Comparison of ENCODE assay signal across 31 mouse cellular contexts in genomic region chr16:21415128-21415527, GRCm38 (mm10).
"Had no signal": no experiment of that assay in that cellular context is flagged by ENCODE, and none has a peak within 500 bp of the region (broad histone marks: within the 10 kb centered on the region; RNA-seq: fewer than 3 reads in every experiment).

No protein-coding gene starts in this region.

- H3K4me1 ChIP-seq: limb, embryonic 12.5 days; limb, embryonic 13.5 days; limb, embryonic 15.5 days; lung, embryonic 15.5 days; midbrain, embryonic 12.5 days; midbrain, embryonic 13.5 days; midbrain, embryonic 15.5 days; neural tube, embryonic 12.5 days had no signal

- H3K9me3 ChIP-seq: limb, embryonic 10.5 days; limb, embryonic 12.5 days; limb, embryonic 13.5 days; limb, embryonic 15.5 days; liver, embryonic 12.5 days; liver, embryonic 13.5 days; liver, embryonic 15.5 days; lung, embryonic 15.5 days; megakaryocyte, embryonic 14.5 days; midbrain, embryonic 10.5 days; midbrain, embryonic 12.5 days; midbrain, embryonic 13.5 days; midbrain, embryonic 15.5 days; neural tube, embryonic 12.5 days had no signal

- H3K36me3 ChIP-seq: limb, embryonic 10.5 days; limb, embryonic 12.5 days; limb, embryonic 13.5 days; limb, embryonic 15.5 days; liver, embryonic 12.5 days; liver, embryonic 13.5 days; liver, embryonic 15.5 days; lung, embryonic 15.5 days; midbrain, embryonic 10.5 days; midbrain, embryonic 12.5 days; midbrain, embryonic 13.5 days; midbrain, embryonic 15.5 days; neural tube, embryonic 12.5 days had no signal

- H3K4me2 ChIP-seq: limb, embryonic 12.5 days; limb, embryonic 13.5 days; limb, embryonic 15.5 days; liver, embryonic 11.5 days; liver, embryonic 12.5 days; liver, embryonic 13.5 days; liver, embryonic 15.5 days; lung, embryonic 14.5 days; lung, embryonic 15.5 days; midbrain, embryonic 11.5 days; midbrain, embryonic 12.5 days; midbrain, embryonic 13.5 days; midbrain, embryonic 15.5 days; neural tube, embryonic 12.5 days had no signal

- DNase-seq: left cerebral cortex, postnatal 4 days; liver; liver, embryonic 13.5 days; liver, postnatal 0 days; lung, adult 18-20 months; lung, adult 2 months; lung, embryonic 14.5 days; lung, postnatal 10 days; lung, postnatal 14 days; lung, postnatal 36 days; lung, postnatal 4 days; midbrain, embryonic 14.5 days had no signal

- H3K27me3 ChIP-seq: limb, embryonic 12.5 days; limb, embryonic 13.5 days; limb, embryonic 15.5 days; liver, embryonic 12.5 days; liver, embryonic 15.5 days; lung, embryonic 15.5 days; midbrain, embryonic 13.5 days; midbrain, embryonic 15.5 days; neural tube, embryonic 12.5 days had no signal

- H3K27ac ChIP-seq: left cerebral cortex, adult 2 months; limb, embryonic 10.5 days; limb, embryonic 12.5 days; limb, embryonic 13.5 days; limb, embryonic 15.5 days; liver, embryonic 12.5 days; liver, embryonic 13.5 days; liver, embryonic 14.5 days; liver, embryonic 15.5 days; lung, embryonic 15.5 days; macrophage; midbrain, embryonic 10.5 days; midbrain, embryonic 12.5 days; midbrain, embryonic 13.5 days; midbrain, embryonic 15.5 days; neural tube, embryonic 12.5 days had no signal

- H3K9ac ChIP-seq: limb, embryonic 12.5 days; limb, embryonic 13.5 days; limb, embryonic 15.5 days; liver, embryonic 12.5 days; liver, embryonic 13.5 days; liver, embryonic 14.5 days; liver, embryonic 15.5 days; liver, postnatal 0 days; lung, embryonic 14.5 days; lung, embryonic 15.5 days; midbrain, embryonic 12.5 days; midbrain, embryonic 13.5 days; midbrain, embryonic 15.5 days; neural tube, embryonic 12.5 days had no signal

- H3K4me3 ChIP-seq: left cerebral cortex, adult 2 months; limb, embryonic 10.5 days; limb, embryonic 12.5 days; limb, embryonic 13.5 days; limb, embryonic 15.5 days; liver, embryonic 12.5 days; liver, embryonic 13.5 days; liver, embryonic 15.5 days; lung, embryonic 15.5 days; megakaryocyte, embryonic 14.5 days; midbrain, embryonic 10.5 days; midbrain, embryonic 12.5 days; midbrain, embryonic 13.5 days; midbrain, embryonic 15.5 days; myocyte; neural tube, embryonic 12.5 days had no signal
